Mouse (Mus musculus) embryonic facial prominence, embryonic 13.5 days (tissue): ENCODE results near the gene Fkbp1a. TPM values are rescaled to one million over a fixed set of nuclear protein-coding genes. Genes with fewer than 3 reads are reported as not detected.

ENCODE experiments used
- ATAC-seq: fragments of 200-750 bp; cut with Nextera tagmentation; 2 replicates; pipeline ENCODE4 v1.8.0; 2017; ENCODE audit warnings: low read depth; ENCODE audit not compliant: insufficient number of reproducible peaks, insufficient read depth, low FRiP score, low TSS enrichment
- H3K27ac ChIP-seq: fragments of 300-500 bp; sonication (generic); 2 replicates; pipeline ENCODE4 v1.5.1; 2015; ENCODE audit warnings: moderate library complexity, mild to moderate bottlenecking, inconsistent platforms
- H3K27me3 ChIP-seq: fragments of 300-500 bp; sonication (generic); 2 replicates; pipeline ENCODE4 v1.6.1; 2015; ENCODE audit warnings: mild to moderate bottlenecking, inconsistent platforms
- H3K36me3 ChIP-seq: fragments of 300-500 bp; sonication (generic); 2 replicates; pipeline ENCODE4 v1.6.1; 2015; ENCODE audit warnings: mild to moderate bottlenecking, inconsistent platforms
- H3K4me1 ChIP-seq: fragments of 300-500 bp; sonication (generic); 2 replicates; pipeline ENCODE4 v1.6.1; 2015; ENCODE audit warnings: inconsistent platforms
- H3K4me2 ChIP-seq: fragments of 300-500 bp; sonication (generic); 2 replicates; pipeline ENCODE4 v1.6.1; 2015; ENCODE audit warnings: moderate library complexity, mild to moderate bottlenecking, inconsistent platforms
- H3K4me3 ChIP-seq: fragments of 300-500 bp; sonication (generic); 2 replicates; pipeline ENCODE4 v1.5.1; 2015; ENCODE audit warnings: mild to moderate bottlenecking, inconsistent platforms
- H3K9ac ChIP-seq: fragments of 300-500 bp; sonication (generic); 2 replicates; pipeline ENCODE4 v1.6.1; 2015; ENCODE audit warnings: mild to moderate bottlenecking, inconsistent platforms
- H3K9me3 ChIP-seq: fragments of 300-500 bp; sonication (generic); 2 replicates; pipeline ENCODE4 v1.6.1; 2016; ENCODE audit warnings: inconsistent platforms
- WGBS: fragments of 180-500 bp; shearing (Covaris S2); methylation state at CpG from one replicate; pipeline ENCODE4 v1.1.7; 2015; ENCODE audit warnings: mixed read lengths; 5-methylcytosine and 5-hydroxymethylcytosine counted together
- polyA plus RNA-seq: library from polyadenylated mRNA; unstranded; fragments of >200 nt; fragmentation: Nextera tagmentation; extraction: Ambion mirVana; gene quantifications from 2 replicates; pipeline ENCODE4 v1.2.1, GENCODE M21; 2015

Fkbp1a gene
- polyA plus RNA-seq, 1 experiment from 2014 or later, result 479 TPM

DNA sequence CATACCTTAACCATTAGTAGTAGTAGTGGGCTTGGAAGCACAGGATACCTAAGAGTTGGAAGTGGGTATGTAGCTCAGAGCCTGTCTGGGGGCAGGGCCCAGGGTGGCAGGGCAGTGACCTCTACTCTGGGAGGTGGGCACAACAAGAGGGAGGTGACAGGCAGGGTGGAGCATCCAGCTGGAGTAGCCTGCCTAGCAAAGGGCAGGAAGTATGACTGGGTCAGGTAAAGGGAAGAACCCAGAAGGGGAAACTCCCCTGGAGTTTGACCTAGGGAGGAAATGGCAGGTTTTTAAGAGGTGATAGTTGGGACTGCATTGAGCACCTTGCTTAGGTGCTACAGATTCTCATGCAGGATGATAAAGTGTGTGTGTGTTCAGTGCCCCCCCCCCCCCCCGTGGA lies 38.7 kb downstream of the Fkbp1a start:
- H3K4me2 ChIP-seq, result no peak overlapping the region
- H3K9me3 ChIP-seq, result no peaks in the 10 kb centered on the region
- no peaks in the 10 kb centered on the region for H3K36me3 ChIP-seq
- no peak overlapping the region for H3K4me3 ChIP-seq
- no peak overlapping the region for H3K9ac ChIP-seq
- no peak overlapping the region for H3K27ac ChIP-seq
- no peak for ATAC-seq
- H3K4me1 ChIP-seq, result peaks cover 6% of the 10 kb centered on the region; the same call in 1 of the 2 replicates
- 0 out of 2 replicates have a peak, but pooled peaks cover 5% of the 10 kb centered on the region for H3K27me3 ChIP-seq
- WGBS, result 33% methylated on average over 1 of the region's 1 CpGs

DNA sequence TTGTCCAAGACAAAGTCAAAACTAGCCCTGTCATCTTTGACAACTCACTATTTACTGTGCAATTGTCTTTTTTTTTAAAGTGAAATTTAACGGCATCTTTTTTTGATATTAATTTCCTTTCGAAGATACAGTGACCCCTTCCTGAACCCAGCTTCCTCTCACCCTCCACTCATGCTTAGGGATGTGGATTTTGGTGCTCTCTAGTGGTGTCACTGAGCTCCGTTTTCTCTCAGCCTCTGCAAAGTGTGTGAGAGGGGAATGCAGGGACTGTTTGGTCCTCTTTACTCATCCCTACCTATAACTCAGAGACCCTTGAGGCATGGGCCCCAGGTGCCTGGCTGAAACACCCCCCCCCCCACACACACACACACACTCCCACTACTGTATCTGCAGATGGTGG lies 43.7 kb downstream of the Fkbp1a start:
- no peaks in the 10 kb centered on the region for H3K9me3 ChIP-seq
- WGBS, result 57% methylated on average over 3 of the region's 3 CpGs
- no peak overlapping the region for H3K9ac ChIP-seq
- no peaks in the 10 kb centered on the region for H3K27me3 ChIP-seq
- no peak overlapping the region for H3K4me3 ChIP-seq
- no peaks in the 10 kb centered on the region for H3K36me3 ChIP-seq
- H3K27ac ChIP-seq, result no peak overlapping the region
- no peaks in the 10 kb centered on the region for H3K4me1 ChIP-seq
- ATAC-seq, result 0 out of 2 replicates have a peak, but pooled peaks have one; percentile 18
- no peak overlapping the region for H3K4me2 ChIP-seq

DNA sequence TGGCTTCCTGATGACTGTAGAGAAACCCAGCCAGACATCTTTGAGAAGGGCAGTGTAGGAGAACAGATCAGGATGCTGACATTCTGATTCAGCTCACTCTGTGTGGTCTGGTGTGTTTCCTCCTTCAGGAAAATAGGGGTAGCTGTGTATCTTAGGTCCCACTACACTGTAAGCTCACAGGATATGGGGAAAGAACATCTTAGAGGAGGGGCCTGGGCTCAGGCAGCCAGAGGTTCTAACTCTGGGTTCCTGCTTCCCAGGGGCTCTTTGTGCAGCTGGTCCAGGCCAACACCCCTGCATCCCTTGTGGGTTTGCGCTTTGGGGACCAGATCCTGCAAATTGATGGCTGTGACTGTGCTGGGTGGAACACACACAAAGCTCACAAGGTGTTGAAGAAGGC lies 44.5 kb downstream of the Fkbp1a start:
- no peak for ATAC-seq
- H3K9me3 ChIP-seq, result no peaks in the 10 kb centered on the region
- no peaks in the 10 kb centered on the region for H3K4me1 ChIP-seq

DNA sequence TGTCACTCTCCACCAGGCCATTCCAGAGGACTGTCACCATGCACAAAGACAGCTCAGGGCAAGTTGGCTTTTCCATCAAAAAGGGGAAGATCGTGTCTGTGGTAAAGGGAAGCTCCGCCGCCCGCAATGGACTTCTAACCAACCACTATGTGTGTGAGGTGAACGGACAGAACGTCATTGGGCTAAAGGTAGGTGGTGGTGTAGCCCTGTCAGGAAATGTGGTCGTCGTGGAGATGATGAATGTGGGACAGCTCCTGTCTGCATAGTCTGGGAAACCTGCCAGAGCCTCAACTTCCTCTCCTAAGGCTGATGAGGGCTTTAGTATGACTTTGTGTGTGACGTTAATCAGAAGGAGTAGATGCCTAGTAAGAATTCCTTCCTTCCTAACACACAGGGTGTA lies 45.0 kb downstream of the Fkbp1a start:
- no peak overlapping the region for H3K4me3 ChIP-seq
- H3K4me2 ChIP-seq, result no peak overlapping the region
- no peaks in the 10 kb centered on the region for H3K9me3 ChIP-seq
- no peaks in the 10 kb centered on the region for H3K27me3 ChIP-seq
- no peak overlapping the region for H3K27ac ChIP-seq
- 82% methylated on average over 9 of the region's 9 CpGs for WGBS
- no peak overlapping the region for H3K9ac ChIP-seq
- no peak for ATAC-seq
- no peaks in the 10 kb centered on the region for H3K36me3 ChIP-seq
- no peaks in the 10 kb centered on the region for H3K4me1 ChIP-seq

More for the DNA sequence above, 44.5 kb downstream of the Fkbp1a start:
- Histone ChIP-seq H3K36me3 (no peaks in the 10 kb centered on the region), H3K27me3 (no peaks in the 10 kb centered on the region), H3K4me2 (no peak overlapping the region), H3K9ac (no peak overlapping the region), H3K4me3 (no peak overlapping the region), H3K27ac (no peak overlapping the region)
- WGBS, result 75% methylated on average over 1 of the region's 1 CpGs

DNA sequence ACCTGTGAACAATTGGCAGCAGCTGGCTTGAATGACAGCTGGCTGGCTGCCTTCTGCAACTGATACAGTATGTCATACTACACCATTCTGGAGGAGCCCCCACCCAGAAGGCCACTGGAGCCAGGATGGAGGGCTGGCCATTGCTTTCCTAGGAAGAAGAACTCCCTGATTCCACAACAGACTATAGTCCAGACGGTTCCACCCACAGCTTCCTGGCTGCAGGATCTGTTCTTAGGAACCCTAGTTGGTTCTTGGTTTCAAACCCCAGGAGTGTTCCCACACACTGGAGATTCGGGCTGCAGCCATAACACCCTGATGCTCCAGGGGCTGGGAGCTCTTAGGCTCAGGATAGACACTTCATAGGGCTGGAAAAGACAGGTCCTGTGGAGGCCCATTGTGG lies 55.8 kb downstream of the Fkbp1a start:
- Histone ChIP-seq H3K27me3 (no peaks in the 10 kb centered on the region), H3K4me2 (no peak overlapping the region), H3K9ac (no peak overlapping the region), H3K4me3 (no peak overlapping the region), H3K9me3 (no peaks in the 10 kb centered on the region), H3K36me3 (no peaks in the 10 kb centered on the region), H3K27ac (no peak overlapping the region), H3K4me1 (peaks cover 6% of the 10 kb centered on the region)
- no peak for ATAC-seq
- WGBS, result 55% methylated on average over 2 of the region's 2 CpGs

DNA sequence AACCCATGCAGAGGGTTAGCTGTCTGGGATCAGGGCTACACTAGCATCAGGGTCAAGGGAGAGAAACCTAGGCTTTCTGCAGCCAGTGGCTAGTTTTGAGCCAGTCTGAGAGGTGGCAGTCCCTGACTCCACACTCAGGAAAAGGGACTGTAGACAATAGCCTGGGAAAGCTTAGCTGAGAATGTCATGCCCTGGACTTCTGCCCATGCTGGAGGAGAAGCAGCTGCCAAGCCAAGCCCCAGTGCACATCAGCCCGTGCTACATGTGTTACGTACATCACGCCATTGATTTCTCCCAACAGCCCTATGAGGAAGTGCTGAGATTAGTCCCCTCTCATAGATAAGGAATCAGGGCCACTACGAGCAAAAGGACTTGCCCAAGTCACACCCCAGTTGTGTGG lies 59.8 kb downstream of the Fkbp1a start:
- Histone ChIP-seq H3K4me3 (no peak overlapping the region), H3K36me3 (no peaks in the 10 kb centered on the region), H3K27ac (no peak overlapping the region), H3K9me3 (no peaks in the 10 kb centered on the region), H3K27me3 (no peaks in the 10 kb centered on the region), H3K4me1 (peaks cover 19% of the 10 kb centered on the region), H3K9ac (no peak overlapping the region), H3K4me2 (no peak overlapping the region)
- WGBS, result 80% methylated on average over 4 of the region's 4 CpGs
- ATAC-seq, result no peak

DNA sequence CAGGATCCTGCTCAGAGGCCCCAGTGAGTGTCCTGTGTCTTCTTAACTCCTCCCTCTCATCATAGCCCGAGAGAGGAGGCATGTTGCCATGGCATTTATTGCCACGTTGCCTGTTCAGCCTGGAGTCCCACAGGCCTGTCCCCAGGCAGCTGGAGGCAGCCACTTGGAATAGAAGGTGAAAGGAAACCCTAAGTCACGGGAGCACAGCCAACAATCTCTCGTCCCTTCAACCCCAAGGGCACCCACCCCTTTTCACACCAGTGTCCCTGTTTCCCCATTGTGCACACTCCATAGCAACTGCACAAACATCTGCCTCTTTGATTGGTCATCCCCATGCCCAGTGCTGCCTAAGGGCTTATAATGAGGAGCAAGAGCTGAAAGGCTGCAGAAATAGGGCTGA lies 61.3 kb downstream of the Fkbp1a start:
- 42% methylated on average over 4 of the region's 4 CpGs for WGBS
- no peak overlapping the region for H3K27ac ChIP-seq

DNA sequence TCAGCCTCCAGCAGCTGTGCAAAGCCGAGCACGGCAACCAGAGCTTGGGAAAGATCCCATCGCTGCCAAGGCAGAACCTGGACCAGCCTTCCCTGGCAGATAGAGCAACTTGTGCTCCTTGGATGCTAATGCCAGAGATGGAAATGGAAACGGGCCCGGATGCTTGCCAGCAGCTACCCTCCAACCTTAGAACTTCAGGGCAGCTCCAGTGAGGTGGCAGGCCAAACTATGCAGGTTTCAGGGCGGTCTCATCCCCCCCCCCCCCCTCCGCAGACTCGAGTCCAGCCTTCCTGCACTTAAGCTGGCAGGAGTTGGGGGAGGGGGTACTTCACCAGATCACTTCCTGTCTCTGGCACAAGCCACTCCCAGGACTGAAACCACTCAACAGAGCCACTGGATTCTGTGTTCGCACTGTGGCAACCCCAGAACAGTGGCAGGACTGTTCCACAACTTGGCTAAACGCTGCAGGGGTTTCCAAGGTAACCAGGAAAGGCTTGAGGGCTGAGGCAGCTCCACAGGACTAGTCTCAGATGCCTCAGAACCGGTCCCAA lies 63.2 kb downstream of the Fkbp1a start:
- H3K36me3 ChIP-seq, result no peaks in the 10 kb centered on the region
- ATAC-seq, result peak; percentile 53; the same call in 1 of the 2 replicates
- H3K27ac ChIP-seq, result peak overlapping the region; percentile 39
- H3K9me3 ChIP-seq, result no peaks in the 10 kb centered on the region
- WGBS, result 39% methylated on average over 11 of the region's 11 CpGs
- H3K27me3 ChIP-seq, result 0 out of 2 replicates have a peak, but pooled peaks cover 2% of the 10 kb centered on the region
- peaks cover 17% of the 10 kb centered on the region for H3K4me1 ChIP-seq
- H3K9ac ChIP-seq, result peak overlapping the region; percentile 44; the same call in 1 of the 2 replicates
- H3K4me3 ChIP-seq, result no peak overlapping the region
- peak overlapping the region; percentile 26; the same call in 1 of the 2 replicates for H3K4me2 ChIP-seq

More for the DNA sequence above, 61.3 kb downstream of the Fkbp1a start:
- no peaks in the 10 kb centered on the region for H3K36me3 ChIP-seq
- H3K27me3 ChIP-seq, result 0 out of 2 replicates have a peak, but pooled peaks cover 2% of the 10 kb centered on the region
- no peak overlapping the region for H3K4me2 ChIP-seq
- H3K9ac ChIP-seq, result no peak overlapping the region
- no peak overlapping the region for H3K4me3 ChIP-seq
- H3K4me1 ChIP-seq, result peaks cover 13% of the 10 kb centered on the region
- no peaks in the 10 kb centered on the region for H3K9me3 ChIP-seq
- ATAC-seq, result no peak

DNA sequence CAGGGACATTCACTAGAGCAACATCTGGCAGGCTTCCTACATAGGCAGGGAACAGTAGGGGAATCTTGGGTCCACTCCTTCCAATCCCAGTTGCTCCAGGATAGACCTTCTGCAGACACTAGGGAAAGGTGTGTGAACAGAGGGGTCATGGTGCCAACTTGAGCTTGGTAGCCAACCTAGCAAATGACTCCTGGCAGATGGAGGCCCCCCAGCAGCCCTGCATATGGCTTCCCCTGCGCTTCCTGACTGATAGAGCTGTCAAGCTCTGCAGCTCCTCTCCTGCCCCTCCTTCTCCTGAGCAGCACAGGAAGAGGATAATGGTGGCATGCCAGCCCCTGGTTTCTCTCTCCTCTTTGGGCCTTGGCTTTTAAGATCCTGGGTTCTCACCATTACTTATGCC lies 66.2 kb downstream of the Fkbp1a start:
- Histone ChIP-seq H3K9me3 (no peaks in the 10 kb centered on the region), H3K36me3 (no peaks in the 10 kb centered on the region), H3K4me2 (no peak overlapping the region), H3K27me3 (0 out of 2 replicates have a peak, but pooled peaks cover 2% of the 10 kb centered on the region), H3K27ac (no peak overlapping the region), H3K4me1 (peaks cover 17% of the 10 kb centered on the region), H3K4me3 (no peak overlapping the region), H3K9ac (no peak overlapping the region)
- 69% methylated on average over 1 of the region's 1 CpGs for WGBS
- ATAC-seq, result no peak

DNA sequence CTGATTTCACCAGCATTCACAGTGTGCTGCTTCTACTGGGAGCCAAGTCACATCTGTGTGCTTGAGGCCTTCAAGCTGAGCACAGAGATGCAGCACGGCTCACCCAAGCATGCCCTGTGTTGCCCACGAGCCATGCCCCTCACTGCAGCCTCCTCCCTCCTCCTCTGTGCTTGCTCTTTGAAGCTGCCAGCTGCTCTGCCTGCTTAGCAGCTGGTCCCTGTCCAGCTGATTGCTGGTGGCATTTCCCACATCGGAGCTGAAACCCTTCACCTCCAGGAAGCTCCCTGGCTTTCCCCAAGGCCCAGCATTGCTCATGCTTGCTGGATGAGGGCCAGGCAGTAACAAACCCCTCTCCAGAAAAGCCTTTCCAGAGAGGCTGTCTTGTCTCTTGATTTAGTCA lies 67.7 kb downstream of the Fkbp1a start:
- Histone ChIP-seq H3K36me3 (no peaks in the 10 kb centered on the region), H3K9ac (no peak overlapping the region), H3K9me3 (no peaks in the 10 kb centered on the region), H3K4me3 (no peak overlapping the region), H3K27me3 (0 out of 2 replicates have a peak, but pooled peaks cover 2% of the 10 kb centered on the region), H3K4me1 (peaks cover 16% of the 10 kb centered on the region), H3K27ac (no peak overlapping the region), H3K4me2 (no peak overlapping the region)
- 32% methylated on average over 3 of the region's 3 CpGs for WGBS
- no peak for ATAC-seq
